22 mouse cellular contexts compared by ENCODE assay signal in genomic region chr5:129538826-129539225, GRCm38 (mm10). TPM values are rescaled to one million over a fixed set of nuclear protein-coding genes. Genes with fewer than 3 reads are reported as not detected.
A peak's percentile ranks its signal among the peaks of the same experiment; 100 is the strongest.
DNase-seq lines count a peak whose midpoint lies in the region; ATAC-seq and TF ChIP-seq lines count a peak whose summit lies in the region.
"Had no signal": no experiment of that assay in that cellular context is flagged by ENCODE, and none has a peak within 500 bp of the region (broad histone marks: within the 10 kb centered on the region; RNA-seq: fewer than 3 reads in every experiment).

No protein-coding gene starts in this region.

- WGBS in kidney, postnatal 0 days, result 75% methylated on average over 4 of the region's 4 CpGs
- WGBS in kidney, embryonic 15.5 days, result 79% methylated on average over 4 of the region's 4 CpGs
- WGBS in liver, embryonic 11.5 days, result 90% methylated on average over 4 of the region's 4 CpGs

- no peak for ATAC-seq in kidney, postnatal 0 days (replicated peaks; ENCODE audit: low FRiP score, low read depth)
- ATAC-seq in kidney, embryonic 15.5 days (replicated peaks; ENCODE audit: low FRiP score), result no peak
- ATAC-seq in liver, embryonic 11.5 days (replicated peaks; ENCODE audit: low FRiP score), result no peak
- ATAC-seq: CD4-positive, CD25-positive, alpha-beta regulatory T cell, adult 4 months; forebrain, embryonic 13.5 days; forebrain, embryonic 16.5 days had no signal

- H3K9me3 ChIP-seq in kidney, postnatal 0 days (replicated peaks; ENCODE audit: low read length), result no peaks in the 10 kb centered on the region
- H3K9me3 ChIP-seq in kidney, embryonic 15.5 days (replicated peaks), result no peaks in the 10 kb centered on the region
- H3K9me3 ChIP-seq in liver, embryonic 11.5 days (ENCODE audit: control insufficient read depth, low read length), result no peaks in the 10 kb centered on the region
- H3K9me3 ChIP-seq: forebrain, embryonic 10.5 days; forebrain, embryonic 13.5 days; hindbrain, embryonic 12.5 days; hindbrain, embryonic 15.5 days had no signal

- intact Hi-C loops in left cerebral cortex, postnatal 14 days (cut with DNase I), result no loop called here

- DNase-seq in kidney, postnatal 0 days (ENCODE audit: low spot score), result peak; percentile 9
- DNase-seq in left cerebral cortex, postnatal 14 days (ENCODE audit: low spot score in 2 of 2), result peak; percentile 34 to 38
- DNase-seq in left cerebral cortex, adult 11 months (ENCODE audit: low spot score), result no peak
- DNase-seq in right cerebral cortex, postnatal 25 days, result peak; percentile 37
- DNase-seq in right cerebral cortex, postnatal 10 days (ENCODE audit: low spot score in 2 of 2), result no peak
- no peak for DNase-seq in liver, embryonic 11.5 days (ENCODE audit: low spot score)
- DNase-seq: adrenal gland, adult 2 months; adrenal gland, postnatal 14 days; cerebellum, adult 11-12 months; cerebellum, adult 8-10 months; cerebellum, postnatal 14 days; gastrocnemius, adult 2 months; gastrocnemius, postnatal 14 days; heart, adult 11 months had no signal

- H3K36me3 ChIP-seq in kidney, postnatal 0 days (ENCODE audit: insufficient read depth, low read length), result peaks cover 27% of the 10 kb centered on the region
- H3K36me3 ChIP-seq in kidney, embryonic 15.5 days, result peaks cover 78% of the 10 kb centered on the region
- peaks cover 33% of the 10 kb centered on the region for H3K36me3 ChIP-seq in liver, embryonic 11.5 days (ENCODE audit: control insufficient read depth, insufficient read depth, low read length)

- H3K27me3 ChIP-seq in kidney, postnatal 0 days (ENCODE audit: insufficient read depth, low read length), result no peaks in the 10 kb centered on the region
- H3K27me3 ChIP-seq in kidney, embryonic 15.5 days, result no peaks in the 10 kb centered on the region
- H3K27me3 ChIP-seq in liver, embryonic 11.5 days (replicated peaks; ENCODE audit: control insufficient read depth, insufficient read depth, low read length), result no peaks in the 10 kb centered on the region
- H3K27me3 ChIP-seq: forebrain, embryonic 13.5 days; hindbrain, embryonic 12.5 days; hindbrain, embryonic 15.5 days had no signal

- no peaks in the 10 kb centered on the region; the same call in 1 of the 2 replicates for H3K4me1 ChIP-seq in kidney, postnatal 0 days (replicated peaks; ENCODE audit: insufficient read depth, low read length)
- no peaks in the 10 kb centered on the region for H3K4me1 ChIP-seq in kidney, embryonic 15.5 days
- 0 out of 2 replicates have a peak, but pooled peaks cover 7% of the 10 kb centered on the region for H3K4me1 ChIP-seq in liver, embryonic 11.5 days (replicated peaks; ENCODE audit: control insufficient read depth, insufficient read depth, low read length)
- H3K4me1 ChIP-seq: forebrain, embryonic 10.5 days; forebrain, embryonic 13.5 days; hindbrain, embryonic 12.5 days; hindbrain, embryonic 15.5 days had no signal

- H3K27ac ChIP-seq in kidney, postnatal 0 days, result no peak overlapping the region
- H3K27ac ChIP-seq in kidney, embryonic 15.5 days, result no peak overlapping the region
- no peak overlapping the region for H3K27ac ChIP-seq in liver, embryonic 11.5 days (ENCODE audit: low read depth, low read length)
- H3K27ac ChIP-seq: forebrain, embryonic 10.5 days; forebrain, embryonic 13.5 days; hindbrain, embryonic 12.5 days; hindbrain, embryonic 15.5 days had no signal

- TF ChIP-seq CTCF in kidney, postnatal 0 days (IDR thresholded peaks at IDR 0.05; ENCODE audit: low read depth), result no peak

- no peak overlapping the region for H3K4me2 ChIP-seq in kidney, postnatal 0 days (ENCODE audit: low read length)
- H3K4me2 ChIP-seq in kidney, embryonic 15.5 days, result no peak overlapping the region
- no peak overlapping the region for H3K4me2 ChIP-seq in liver, embryonic 11.5 days
- H3K4me2 ChIP-seq: forebrain, embryonic 13.5 days; heart, embryonic 11.5 days; hindbrain, embryonic 12.5 days; hindbrain, embryonic 15.5 days had no signal

- H3K4me3 ChIP-seq in kidney, postnatal 0 days (replicated peaks; ENCODE audit: low read depth, low read length), result no peak overlapping the region
- no peak overlapping the region for H3K4me3 ChIP-seq in kidney, embryonic 15.5 days (replicated peaks)
- H3K4me3 ChIP-seq in liver, embryonic 11.5 days (ENCODE audit: low read depth, low read length), result no peak overlapping the region
- H3K4me3 ChIP-seq: forebrain, embryonic 10.5 days; forebrain, embryonic 13.5 days; gastrocnemius, adult 2 months; hindbrain, embryonic 12.5 days; hindbrain, embryonic 15.5 days had no signal

- no peak overlapping the region for H3K9ac ChIP-seq in kidney, postnatal 0 days (ENCODE audit: low read depth, low read length)
- H3K9ac ChIP-seq in kidney, embryonic 15.5 days, result no peak overlapping the region
- H3K9ac ChIP-seq in liver, embryonic 11.5 days (ENCODE audit: low read depth, low read length), result no peak overlapping the region
- H3K9ac ChIP-seq: forebrain, embryonic 13.5 days; hindbrain, embryonic 12.5 days; hindbrain, embryonic 15.5 days had no signal

RNA-seq across cellular contexts. Expression of gene Sfswap, which starts 37.8 kb away (rescaled TPM):
- 35.4 and 36.7 TPM in 2 replicates for polyA plus RNA-seq in kidney, postnatal 0 days (2015; fragmentation: Nextera tagmentation; extraction: Ambion mirVana)
- 45.6 and 46.3 TPM in 2 replicates for polyA plus RNA-seq in kidney, embryonic 15.5 days (2015; fragmentation: Nextera tagmentation; extraction: Ambion mirVana)
- total RNA-seq in left cerebral cortex, postnatal 14 days (2021), result 100 to 1,000 TPM; 111 to 113 TPM
- 38.7 and 40.9 TPM in 2 replicates for polyA plus RNA-seq in liver, embryonic 11.5 days (2014; fragmentation: Nextera tagmentation; extraction: Ambion mirVana)

RNA-seq across cellular contexts. Expression of gene Mmp17, which starts 45.1 kb away (rescaled TPM):
- polyA plus RNA-seq in kidney, postnatal 0 days (2015; fragmentation: Nextera tagmentation; extraction: Ambion mirVana), result 1.5 and 2.0 TPM in 2 replicates
- polyA plus RNA-seq in kidney, embryonic 15.5 days (2015; fragmentation: Nextera tagmentation; extraction: Ambion mirVana), result 3.9 and 4.1 TPM in 2 replicates
- total RNA-seq in left cerebral cortex, postnatal 14 days (2021), result 10 to 100 TPM; 91.1 to 94.9 TPM
- 0.44 and 0.67 TPM in 2 replicates for polyA plus RNA-seq in liver, embryonic 11.5 days (2014; fragmentation: Nextera tagmentation; extraction: Ambion mirVana)

Comparison
In these comparisons a context has a peak if more than half of its experiments do, and no peak if none do; other contexts are left out.
1. DNase-seq: peak in kidney, postnatal 0 days (single experiment), left cerebral cortex, postnatal 14 days (2 of 2) and right cerebral cortex, postnatal 25 days (single experiment); none in left cerebral cortex, adult 11 months (single experiment), right cerebral cortex, postnatal 10 days (0 of 2) and liver, embryonic 11.5 days (single experiment).